Mouse (Mus musculus) mouse trophoblast stem cell (cell line): ENCODE measurements around the gene Obp2b.

Experiments used
- in situ Hi-C, 2 experiments: fragments of 300-500 bp; cut with MseI, MboI; formaldehyde crosslinking; loops; 2 replicates in 1 of 2; 3 replicates in 1 of 2; pipeline ENCODE4 v1.15.1; 2025

Obp2b gene

DNA sequence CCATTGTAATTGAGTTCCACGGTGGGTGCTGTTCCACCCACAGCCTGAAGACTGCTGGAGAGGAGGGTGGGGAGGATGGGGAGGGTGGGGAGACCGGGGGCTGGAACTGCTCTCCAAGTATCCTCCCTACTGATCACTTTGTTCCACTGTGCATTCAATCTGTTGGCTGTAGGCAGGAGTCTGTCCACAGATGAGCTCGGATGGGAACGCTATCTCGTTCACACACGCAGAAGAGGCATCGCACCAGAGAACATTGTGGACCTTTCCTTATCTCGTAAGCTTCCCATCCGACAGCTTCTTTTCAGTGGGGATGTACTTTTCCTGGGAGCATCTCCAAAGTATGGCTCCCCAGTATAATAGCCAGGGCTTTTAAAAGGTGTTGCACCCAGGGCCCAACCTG lies 42.3 kb downstream of the Obp2b start:
- in situ Hi-C loops = no loop called here

DNA sequence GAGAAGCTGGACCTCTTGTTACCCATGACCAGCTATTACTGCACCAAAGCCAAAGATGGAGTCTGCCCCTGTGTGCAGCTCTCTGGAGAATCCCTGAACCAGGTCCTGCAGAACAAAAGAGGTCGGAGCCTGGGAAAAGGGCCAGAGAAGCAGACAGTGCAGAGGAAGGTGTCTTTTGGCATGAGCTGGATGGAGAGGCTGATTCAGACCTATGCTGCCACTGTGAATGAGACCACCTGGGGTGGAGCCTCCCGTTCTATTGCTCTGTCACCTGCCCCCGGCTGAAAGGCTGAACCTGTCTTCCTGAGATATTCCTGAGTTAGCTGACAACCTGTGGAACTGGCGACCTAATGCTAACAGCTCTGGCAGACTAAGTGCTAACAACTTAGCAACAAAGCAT lies 44.1 kb downstream of the Obp2b start:
- in situ Hi-C loops = no loop called here

DNA sequence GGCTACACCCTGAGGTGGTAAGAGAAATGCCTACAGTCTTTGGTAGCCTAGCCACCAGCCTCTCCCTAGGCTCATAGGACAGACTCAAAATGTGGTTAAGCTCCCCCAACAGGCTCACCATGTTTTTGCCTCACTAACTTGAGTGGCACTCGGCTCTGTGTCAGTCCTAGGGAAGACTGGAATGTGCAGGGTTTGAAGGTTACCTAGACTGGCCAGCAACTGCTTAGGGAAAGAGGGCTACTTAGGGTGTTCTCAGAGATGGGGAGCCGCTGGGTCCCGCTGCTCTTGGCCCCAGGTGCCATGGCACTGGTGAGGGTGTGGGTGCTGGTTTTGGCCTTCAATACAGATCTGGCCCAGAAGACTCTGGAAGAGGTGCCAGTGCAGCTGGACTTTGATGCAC lies 45.1 kb downstream of the Obp2b start, which contains the start of gene Gm13539:
TSS of gene Gm13539 (plus strand) at position 301 of the 400 bp plus-strand sequence.
- in situ Hi-C loops = no loop called here

DNA sequence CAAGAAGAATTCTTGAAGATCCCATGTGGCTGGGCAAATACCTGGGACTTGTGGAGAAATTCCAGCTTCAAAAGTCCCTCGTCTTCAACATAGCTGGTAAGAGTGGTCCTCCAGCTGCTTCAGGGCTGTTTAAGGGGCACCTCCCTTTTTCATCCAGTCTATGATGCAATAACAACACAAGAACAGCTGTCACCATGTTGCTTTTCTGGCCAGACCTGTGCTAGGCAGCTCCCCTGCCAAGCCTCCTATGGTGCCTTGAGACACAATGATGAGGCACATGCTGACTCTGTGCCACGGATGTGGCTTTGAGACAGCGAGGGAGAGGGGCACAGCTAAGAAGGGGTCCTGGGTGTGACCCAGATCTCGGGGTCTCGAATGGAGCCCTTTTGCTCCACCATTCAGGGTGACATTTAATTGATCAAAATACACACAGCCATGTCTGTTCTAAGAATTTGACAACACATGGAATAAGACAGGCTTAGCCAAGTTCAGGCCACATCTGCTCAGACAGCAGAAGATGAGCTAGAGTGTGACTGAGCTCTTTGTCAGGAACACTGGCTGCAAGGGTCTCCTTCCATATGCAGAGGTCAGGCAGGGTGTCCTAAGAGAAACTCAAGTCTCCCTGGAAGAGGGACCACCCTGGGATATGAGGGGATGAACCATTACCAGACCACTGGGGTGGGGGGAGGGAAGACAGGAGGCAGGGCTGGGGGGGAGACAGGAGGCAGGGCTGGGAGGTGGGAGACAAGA lies 48.9 kb downstream of the Obp2b start:
- in situ Hi-C loops = no loop called here

DNA sequence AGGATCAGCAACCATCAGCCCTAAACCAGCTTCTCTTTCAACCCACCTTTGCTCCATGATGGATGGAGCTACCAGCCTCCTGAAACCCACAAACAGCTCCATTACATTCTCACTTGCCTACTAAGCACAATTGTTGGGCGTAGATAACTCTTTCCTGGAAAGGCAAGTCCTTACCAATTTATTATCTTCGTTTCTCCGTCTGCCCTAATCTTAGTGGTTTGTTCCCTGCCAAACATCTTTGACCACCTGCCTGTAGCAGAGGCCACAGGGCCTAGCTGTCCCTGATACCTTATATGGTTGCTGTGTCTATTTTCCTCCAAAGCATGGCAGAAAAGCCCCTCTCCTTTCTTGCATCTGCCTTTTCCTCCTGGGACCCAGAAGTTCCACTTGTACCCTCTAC lies 52.3 kb downstream of the Obp2b start:
- in situ Hi-C loops = no loop called here
